Mouse (Mus musculus) Patski (cell line): ENCODE results near the gene Vps33b. TPM values are rescaled to one million over a fixed set of nuclear protein-coding genes. Genes with fewer than 3 reads are reported as not detected.

Experiments
- ATAC-seq: fragments of 100-300 bp; one replicate; pipeline ENCODE4 v1.8.0; 2021
- CTCF ChIA-PET: fragments of 350-600 bp; sonication (Branson Sonifier 250); formaldehyde crosslinking; loops from one replicate; lab custom pipeline; 2022; ENCODE audit warnings: inconsistent platforms; lab: Charles Lee
- POLR2A ChIA-PET: fragments of 350-600 bp; sonication (Branson Sonifier 250); formaldehyde crosslinking; loops from one replicate; lab custom pipeline; 2022; ENCODE audit warnings: antibody characterized with exemption, inconsistent platforms; lab: Charles Lee
- DNase-seq: peaks from one replicate; pipeline ENCODE4 v3.0.0-alpha.2; 2011; ENCODE audit warnings: low read depth, low spot score
- H3K27me3 ChIP-seq: fragments of 371-371 bp; one replicate; pipeline ENCODE4 v1.5.1; 2021
- CTCF ChIP-seq: fragments of 100-300 bp; IDR thresholded peaks from one replicate; pipeline ENCODE4 v1.5.1; 2021
- in situ Hi-C: fragments of 300-500 bp; cut with MboI; formaldehyde crosslinking; loops from 3 replicates; pipeline ENCODE4 v1.11.1; 2018; ENCODE audit warnings: low pct_unique_long_range_greater_than_20kb, mixed read lengths
- polyA plus RNA-seq: library from polyadenylated mRNA; unstranded; gene quantifications from one replicate; pipeline ENCODE4 v1.2.3, GENCODE M21; 2021

The Vps33b gene
- polyA plus RNA-seq, 1 experiment from 2014 or later, result 24.6 TPM

GRCm38 (mm10) chr7:80330278-80330677, 60.8 kb downstream of the Vps33b start:
- ChIA-PET POLR2A (no interaction called here), CTCF (interaction anchor here (1.8 kb wide), 1 partner anchor 10 kb away, joined by 6 read pairs; the partner anchor contains the start of gene Unc45a)
- no peaks in the 10 kb centered on the region for H3K27me3 ChIP-seq
- DNase-seq (no peak), ATAC-seq (no peak)
- TF ChIP-seq CTCF, result no peak
- in situ Hi-C loops, result no loop called here

- ChIA-PET CTCF (interaction anchor here (1.5 to 2.1 kb wide), 3 partner anchors 9 to 11 kb away, joined by 5 to 8 read pairs (median 6); partner anchors contain the start of genes Hddc3 and Unc45a), POLR2A (no interaction called here)
- ATAC-seq (no peak), DNase-seq (no peak)
- no peaks in the 10 kb centered on the region for H3K27me3 ChIP-seq
- in situ Hi-C loops, result no loop called here
- no peak for TF ChIP-seq CTCF
Measured at GRCm38 (mm10) chr7:80331433-80331832, 62.0 kb downstream of the Vps33b start.

GRCm38 (mm10) chr7:80334848-80335247, 65.4 kb downstream of the Vps33b start:
- no peaks in the 10 kb centered on the region for H3K27me3 ChIP-seq
- no peak for DNase-seq
- in situ Hi-C loops, result no loop called here
- ATAC-seq, result no peak
- CTCF ChIA-PET, result no interaction called here
- TF ChIP-seq CTCF, result no peak
- POLR2A ChIA-PET, result interaction anchor here (1.0 to 2.2 kb wide), 2 partner anchors 8 to 10 kb away, joined by 4 to 7 read pairs; partner anchors contain the start of gene Rccd1

GRCm38 (mm10) chr7:80336932-80337331, 67.5 kb downstream of the Vps33b start:
- in situ Hi-C loops, result no loop called here

GRCm38 (mm10) chr7:80339371-80339770, 69.9 kb downstream of the Vps33b start:
- POLR2A ChIA-PET, result interaction anchor here (1.0 to 1.9 kb wide), 3 partner anchors 10 to 31 kb away, joined by 3 to 7 read pairs (median 6); partner anchors contain the start of gene Rccd1
- DNase-seq (no peak), ATAC-seq (peak; percentile 13)
- CTCF ChIA-PET, result interaction anchor here (1.2 to 4.9 kb wide), 6 partner anchors 7 to 43 kb away, joined by 5 to 23 read pairs (median 10); no protein-coding TSS in a partner anchor
- no peaks in the 10 kb centered on the region for H3K27me3 ChIP-seq
- in situ Hi-C loops, result no loop called here
- no peak for TF ChIP-seq CTCF

More at GRCm38 (mm10) chr7:80336932-80337331, 67.5 kb downstream of the Vps33b start:
- TF ChIP-seq CTCF, result no peak
- no peak for ATAC-seq
- no peaks in the 10 kb centered on the region for H3K27me3 ChIP-seq
- no peak for DNase-seq
- ChIA-PET CTCF (interaction anchor here (0.9 to 1.9 kb wide), 3 partner anchors 10 to 247 kb away, joined by 3 to 7 read pairs (median 3); no protein-coding TSS in a partner anchor), POLR2A (interaction anchor here (1.1 to 2.2 kb wide), 3 partner anchors 8 to 12 kb away, joined by 3 to 7 read pairs (median 6); no protein-coding TSS in a partner anchor)

- ChIA-PET POLR2A (interaction anchor here (1.0 to 1.9 kb wide), 4 partner anchors 11 to 31 kb away, joined by 3 to 7 read pairs (median 4); partner anchors contain the start of gene Rccd1), CTCF (interaction anchor here (0.7 to 4.9 kb wide), 14 partner anchors 8 to 244 kb away, joined by 3 to 23 read pairs (median 5); no protein-coding TSS in a partner anchor)
- in situ Hi-C loops, result loop anchor here (5.0 kb wide), 1 partner anchor 37 kb away; no protein-coding TSS in a partner anchor
- no peaks in the 10 kb centered on the region for H3K27me3 ChIP-seq
- DNase-seq, result peak; percentile 76
- peak; percentile 75 for ATAC-seq
- no peak for TF ChIP-seq CTCF
Measured at GRCm38 (mm10) chr7:80339793-80340628, 70.6 kb downstream of the Vps33b start.

- in situ Hi-C loops, result loop anchor here (5.0 kb wide), 1 partner anchor 37 kb away; no protein-coding TSS in a partner anchor
- no peaks in the 10 kb centered on the region for H3K27me3 ChIP-seq
- ChIA-PET POLR2A (interaction anchor here (1.2 kb wide), 1 partner anchor 11 kb away, joined by 3 read pairs; no protein-coding TSS in a partner anchor), CTCF (interaction anchor here (0.7 to 4.9 kb wide), 14 partner anchors 9 to 243 kb away, joined by 3 to 23 read pairs (median 4); no protein-coding TSS in a partner anchor)
- TF ChIP-seq CTCF, result no peak
- DNase-seq (peak; percentile 25), ATAC-seq (peak; percentile 34)
Measured at GRCm38 (mm10) chr7:80340793-80341192, 71.3 kb downstream of the Vps33b start, which contains the start of gene Unc45a. Gene Unc45a (minus strand): TSS chr7:80341005.

Other genes with a start within 250 kb of the Vps33b start
- gene Zfp710, start 244.8 kb upstream of the Vps33b start, polyA plus RNA-seq, result 15.9 TPM
- 679 TPM for gene Idh2, start 154.3 kb upstream of the Vps33b start, polyA plus RNA-seq
- 55.3 TPM for gene Sema4b, start 82.8 kb upstream of the Vps33b start, polyA plus RNA-seq
- 120 TPM for gene Cib1, start 36.8 kb upstream of the Vps33b start, polyA plus RNA-seq
- 4.0 TPM for gene Gdpgp1, start 36.8 kb upstream of the Vps33b start, polyA plus RNA-seq
- 0.73 TPM for gene Ttll13, start 23.3 kb upstream of the Vps33b start, polyA plus RNA-seq
- 37.2 TPM for gene Ngrn, start 8.4 kb upstream of the Vps33b start, polyA plus RNA-seq
- gene Prc1, start 24.8 kb downstream of the Vps33b start, polyA plus RNA-seq, result 93.8 TPM
- gene Rccd1, start 54.8 kb downstream of the Vps33b start, polyA plus RNA-seq, result 11.5 TPM
- gene Unc45a, start 71.4 kb downstream of the Vps33b start, polyA plus RNA-seq, result 71.3 TPM
- 78.7 TPM for gene Hddc3, start 73.5 kb downstream of the Vps33b start, polyA plus RNA-seq
- 129 TPM for gene Man2a2, start 101.7 kb downstream of the Vps33b start, polyA plus RNA-seq
- gene Fes, start 118.3 kb downstream of the Vps33b start, polyA plus RNA-seq, result 5.6 TPM
- 120 TPM for gene Furin, start 135.8 kb downstream of the Vps33b start, polyA plus RNA-seq